Mouse (Mus musculus): ENCODE results near the gene Ubqln4.

- no peak for TF ChIP-seq CTCF (conservative IDR thresholded peaks at IDR 0.05; ENCODE audit: low read length)
- TF ChIP-seq NANOG (IDR thresholded peaks at IDR 0.05; ENCODE audit: borderline replicate concordance, low read length) = no peak
- no peak for TF ChIP-seq POU5F1 (IDR thresholded peaks at IDR 0.05; ENCODE audit: borderline replicate concordance, low read length)
Observed at GRCm38 (mm10) chr3:88546674-88547418, 6.7 kb upstream of the Ubqln4 start.

Measured in E14TG2a.4 (cell line).